Mouse (Mus musculus) natural killer cell, adult 2 months (primary cell): ENCODE measurements at regions not wholly inside any gene's neighbourhood (a gene's known extent, or its start where the extent isn't known, plus 50 kb on each side); places are given as distances from the start of the nearest gene placed in this dataset.

Source experiments
- DNase-seq, 2 experiments: peaks; one replicate each; pipeline ENCODE4 v3.0.0; 2022; ENCODE audit warnings: low spot score in 2 of 2

DNA sequence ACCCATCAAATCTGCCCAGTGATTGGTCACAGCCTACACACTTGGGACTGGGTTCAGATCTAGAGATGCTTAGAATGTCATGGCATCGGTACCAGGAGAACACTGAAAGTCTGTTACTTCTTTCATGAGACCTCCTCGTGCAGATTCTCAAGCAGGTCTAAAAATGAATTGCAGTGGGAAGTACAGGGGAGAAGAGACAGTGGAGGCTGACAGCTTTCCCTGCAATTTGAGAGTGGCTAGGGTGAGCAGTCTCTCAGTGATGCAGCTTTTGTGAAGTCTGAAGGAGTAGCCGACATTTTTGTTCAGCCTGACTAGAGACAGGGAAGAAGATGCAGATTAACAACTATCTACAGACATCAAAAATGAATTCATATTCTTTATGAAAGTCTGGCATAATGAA, 112.5 kb downstream of the Fam198b start:
- no peak for DNase-seq

DNA sequence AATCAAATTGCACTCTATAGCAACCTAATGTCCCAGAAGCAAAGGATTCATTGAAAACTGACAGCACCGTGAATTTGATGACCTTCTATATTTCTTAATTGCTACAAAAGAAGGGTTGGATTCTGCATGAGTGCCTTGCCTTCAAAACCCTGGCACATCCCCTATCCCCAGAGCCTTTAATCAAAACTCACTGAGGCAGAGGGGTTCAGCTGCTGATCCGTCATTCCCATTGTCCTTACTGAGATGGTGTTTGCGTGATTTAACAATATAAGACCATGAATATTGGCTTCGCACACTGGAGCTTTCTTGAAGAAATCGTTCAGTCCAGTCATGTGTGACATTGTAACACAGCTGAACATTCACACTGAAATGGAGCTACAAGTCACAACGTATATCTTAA, 118.0 kb downstream of the Fam198b start:
- no peak for DNase-seq

DNA sequence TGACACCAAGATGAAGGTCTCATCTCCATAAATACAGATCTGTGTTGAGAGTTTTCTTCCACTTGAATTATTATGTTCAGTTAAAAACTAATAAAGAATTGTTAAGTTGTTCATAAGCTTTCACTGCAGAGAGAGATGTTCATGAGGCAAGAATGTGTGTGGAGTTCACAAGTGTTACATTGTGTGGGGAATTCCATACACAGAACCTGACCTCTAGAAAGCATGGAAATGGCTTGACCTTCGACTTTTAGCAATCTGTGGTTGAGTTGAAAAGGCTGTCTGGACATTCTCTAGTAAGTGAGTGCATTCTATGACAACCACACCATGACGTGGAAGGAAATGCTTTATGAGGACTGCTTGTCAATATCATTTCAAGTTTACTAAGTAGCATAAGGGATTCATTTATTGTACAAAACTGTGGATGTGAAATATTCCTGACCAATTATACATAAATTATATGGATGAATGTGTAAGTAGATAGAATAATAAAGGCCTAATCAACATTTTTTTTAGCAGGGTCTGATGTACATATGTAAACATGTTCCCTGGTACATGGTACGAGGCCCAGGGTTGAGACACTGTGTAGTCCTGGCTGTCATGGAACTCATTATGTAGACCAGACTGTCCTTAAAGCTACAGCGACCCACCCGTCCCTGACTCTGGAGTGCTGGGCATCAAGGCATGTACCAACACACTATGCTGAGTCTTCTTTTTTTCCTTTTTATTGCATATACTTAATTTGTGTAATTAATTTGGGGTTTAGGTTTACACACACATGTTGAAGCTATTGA, 119.2 kb downstream of the Fam198b start:
- DNase-seq = no peak

DNA sequence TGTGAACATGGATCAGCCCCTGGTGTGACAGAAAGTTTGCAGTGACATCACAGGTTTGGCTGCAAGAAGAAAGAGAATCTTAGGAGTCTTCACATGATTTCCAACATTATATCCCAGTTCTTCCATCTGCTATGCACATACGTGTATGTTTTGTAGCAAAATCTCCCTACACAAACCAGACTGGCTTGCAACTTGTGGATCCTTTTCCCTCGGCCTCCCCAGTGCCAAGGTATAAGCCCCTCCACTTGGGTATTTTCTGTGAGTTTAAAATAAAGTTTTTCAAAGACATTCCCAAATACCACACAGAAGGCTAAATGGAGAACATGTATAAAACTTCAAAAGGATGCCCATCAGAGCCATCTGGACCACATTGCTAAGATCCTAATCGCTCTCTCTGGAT, 120.2 kb downstream of the Fam198b start:
- DNase-seq = no peak

GRCm38 (mm10) chr3:80004966-80005365, 120.6 kb downstream of the Fam198b start:
- no peak for DNase-seq

- no peak for DNase-seq
Observed at GRCm38 (mm10) chr3:80005371-80005770, 121.0 kb downstream of the Fam198b start.

GRCm38 (mm10) chr3:80006263-80006662, 121.9 kb downstream of the Fam198b start:
- no peak for DNase-seq

GRCm38 (mm10) chr3:80007006-80007405, 122.7 kb downstream of the Fam198b start:
- DNase-seq = no peak

DNA sequence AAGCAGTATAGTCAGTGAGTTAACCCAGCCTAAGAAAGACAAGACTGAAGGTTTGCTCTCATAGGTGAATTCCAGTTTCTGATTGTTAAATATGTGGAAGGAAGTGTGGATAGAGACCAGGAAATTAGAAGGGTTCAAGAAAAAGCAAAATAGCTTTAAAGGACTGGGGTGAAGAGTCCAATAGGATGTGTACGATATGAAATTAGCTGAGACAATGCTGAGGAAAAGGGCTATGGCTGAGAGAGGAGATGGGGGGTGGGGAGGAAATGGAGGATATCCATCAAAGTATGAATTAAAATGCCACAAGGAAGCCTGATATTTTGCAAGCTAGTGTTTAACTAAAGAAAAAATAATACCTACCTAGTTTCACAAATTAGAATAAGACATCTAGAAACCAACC, 124.9 kb downstream of the Fam198b start:
- no peak for DNase-seq

DNA sequence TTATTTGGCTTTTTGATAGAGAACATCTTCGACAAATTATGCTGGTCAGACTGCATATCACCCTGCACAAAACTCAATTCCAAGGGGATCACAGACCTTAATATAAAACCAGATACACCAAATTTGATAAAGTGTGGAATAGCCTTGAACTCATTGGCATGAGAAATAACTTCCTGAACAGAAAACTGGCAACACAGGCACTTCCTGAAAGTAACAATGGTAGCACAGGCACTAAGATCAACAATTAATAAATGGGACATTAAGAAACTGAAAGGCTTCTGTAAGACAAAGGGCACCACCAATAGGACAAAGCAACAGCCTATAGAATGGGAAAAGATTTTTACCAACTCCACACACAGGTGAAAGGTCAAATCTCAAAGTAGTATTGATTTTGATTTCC, 141.5 kb downstream of the Fam198b start:
- no peak for DNase-seq

GRCm38 (mm10) chr3:80033071-80033470, 148.7 kb downstream of the Fam198b start:
- DNase-seq = no peak

GRCm38 (mm10) chr3:80038553-80039129, 154.3 kb downstream of the Fam198b start:
- no peak for DNase-seq

- no peak for DNase-seq
Observed at GRCm38 (mm10) chr3:80042756-80043484, 158.6 kb downstream of the Fam198b start.

GRCm38 (mm10) chr3:80049495-80050225, 165.3 kb downstream of the Fam198b start:
- DNase-seq = no peak

DNA sequence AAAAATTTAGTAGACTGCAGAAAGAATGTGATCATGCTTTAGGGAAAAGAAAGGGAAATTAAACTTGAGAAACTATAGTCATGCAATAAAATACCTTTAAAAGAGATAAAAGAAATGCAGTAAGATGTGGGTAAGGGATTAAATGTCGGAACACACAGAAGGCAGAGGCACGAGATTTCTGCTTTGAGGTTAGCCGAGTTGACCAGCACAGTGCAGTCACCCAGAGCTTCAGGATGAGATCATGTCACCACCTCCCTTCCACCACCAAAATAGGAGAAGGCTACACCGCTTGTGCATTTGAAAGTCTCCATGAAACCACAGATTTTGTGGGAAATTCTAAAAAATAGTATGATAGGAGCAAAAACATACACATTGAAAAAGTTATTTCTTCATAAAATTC, 166.6 kb downstream of the Fam198b start:
- DNase-seq = no peak

DNA sequence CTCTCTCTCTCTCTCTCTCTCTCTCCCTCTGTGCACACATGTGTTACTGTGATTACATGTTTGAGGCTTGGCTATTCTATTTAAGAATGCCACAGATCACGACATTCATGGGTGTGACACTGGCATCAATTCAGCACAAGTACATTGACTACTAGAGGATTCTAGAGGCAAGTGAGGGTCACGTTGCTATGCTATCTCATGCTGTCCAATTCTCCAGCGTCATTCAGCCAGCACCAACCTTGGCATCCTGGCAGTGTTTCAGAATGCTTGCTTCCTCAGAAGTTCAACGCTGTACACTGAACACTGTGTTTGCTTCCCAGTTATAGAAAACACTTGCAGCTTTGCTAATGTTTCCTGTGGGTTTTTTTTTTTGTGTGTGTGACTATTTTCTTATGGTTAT, 167.6 kb downstream of the Fam198b start:
- DNase-seq = no peak

- no peak for DNase-seq
Observed at GRCm38 (mm10) chr3:80052879-80053278, 168.5 kb downstream of the Fam198b start.

- no peak for DNase-seq
Observed at GRCm38 (mm10) chr3:80053435-80053834, 169.1 kb downstream of the Fam198b start.

DNA sequence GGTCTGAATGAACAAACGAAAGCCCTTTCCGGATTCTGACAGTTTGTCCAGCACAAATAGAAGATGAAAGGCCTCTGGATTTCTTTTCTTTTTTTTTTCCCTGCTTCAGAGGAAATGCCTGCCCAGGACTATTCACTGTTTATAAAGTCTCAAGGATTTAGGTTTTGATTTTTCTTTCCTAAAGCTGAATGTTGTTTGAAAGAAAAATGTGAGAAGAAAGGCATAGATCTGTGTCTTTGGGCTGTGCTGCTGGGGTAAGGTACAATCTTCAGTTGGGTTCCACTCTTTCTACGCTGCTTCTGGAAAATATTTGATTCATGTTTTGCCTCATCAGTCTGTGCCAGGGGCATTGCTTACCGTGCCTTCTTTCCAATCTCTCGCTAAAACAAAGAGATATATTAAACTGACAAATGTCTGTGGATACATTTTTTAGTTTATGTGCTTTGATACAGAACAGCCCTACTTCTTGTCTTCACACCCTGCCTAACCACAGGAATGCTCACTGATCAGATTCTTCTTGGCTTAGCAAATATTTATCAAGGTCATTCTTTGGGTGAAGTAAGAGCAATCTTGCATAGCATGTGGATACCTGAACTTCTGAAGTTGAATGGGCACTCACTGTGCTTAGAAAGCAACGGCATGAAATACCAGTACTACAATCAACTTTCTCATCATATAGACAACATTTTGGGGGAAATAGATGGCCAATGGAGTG, 172.5 kb downstream of the Fam198b start:
- DNase-seq = no peak

DNA sequence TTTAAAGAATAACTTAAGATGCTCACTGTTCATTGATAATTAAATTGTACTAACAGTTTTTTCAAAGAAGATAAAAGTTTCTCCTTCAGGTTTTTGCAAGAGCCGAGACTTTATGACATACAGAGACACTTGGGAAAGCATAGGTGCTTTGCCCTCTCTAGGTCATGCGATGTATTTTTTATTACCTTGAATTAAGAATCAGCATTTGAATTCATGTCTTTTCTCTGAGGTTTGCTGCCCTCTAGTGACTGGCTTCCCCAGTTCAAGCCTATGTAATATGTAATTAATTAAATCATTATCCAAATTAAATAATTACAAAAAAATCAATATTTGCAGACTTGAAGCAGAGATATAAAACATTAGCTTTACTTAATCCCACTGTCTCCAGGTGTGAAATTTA, 174.4 kb downstream of the Fam198b start:
- no peak for DNase-seq

- DNase-seq = no peak
Observed at GRCm38 (mm10) chr3:80070726-80071125, 186.4 kb downstream of the Fam198b start.
